Comparison of ENCODE assay signal across 13 mouse cellular contexts in the genomic region with DNA sequence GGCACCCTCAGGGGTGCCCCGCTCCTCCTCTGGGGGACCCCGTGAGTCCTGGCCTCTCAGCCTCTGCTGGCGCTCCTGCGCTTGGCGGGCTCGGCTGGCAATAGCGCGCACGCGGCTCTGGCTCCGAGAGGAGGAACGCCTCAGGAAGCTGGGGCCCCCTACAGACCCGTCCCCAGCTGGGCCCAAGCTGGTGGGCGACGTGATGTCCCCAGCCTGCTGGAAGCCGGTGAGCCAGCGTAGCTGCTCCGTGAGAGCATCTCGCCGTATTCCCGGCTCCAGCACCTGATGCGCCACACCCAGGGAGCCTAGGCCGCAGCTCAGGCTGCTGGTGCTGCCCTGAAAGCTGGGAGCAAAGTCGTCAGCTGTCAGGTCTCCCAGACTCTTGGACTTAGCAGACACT. TPM values are rescaled to one million over a fixed set of nuclear protein-coding genes. Genes with fewer than 3 reads are reported as not detected.
A peak's percentile ranks its signal among the peaks of the same experiment; 100 is the strongest.
DNase-seq lines count a peak whose midpoint lies in the region; ATAC-seq and TF ChIP-seq lines count a peak whose summit lies in the region.
"Had no signal": no experiment of that assay in that cellular context is flagged by ENCODE, and none has a peak within 500 bp of the region (broad histone marks: within the 10 kb centered on the region; RNA-seq: fewer than 3 reads in every experiment).

No protein-coding gene starts in this region.

- H3K9me3 ChIP-seq in hindbrain, embryonic 10.5 days = no peaks in the 10 kb centered on the region
- H3K9me3 ChIP-seq in hindbrain, postnatal 0 days (ENCODE audit: low read length) = no peaks in the 10 kb centered on the region
- H3K9me3 ChIP-seq in G1E (replicated peaks) = no peaks in the 10 kb centered on the region
- no peaks in the 10 kb centered on the region for H3K9me3 ChIP-seq in forebrain, embryonic 12.5 days
- no peaks in the 10 kb centered on the region for H3K9me3 ChIP-seq in midbrain, embryonic 14.5 days (ENCODE audit: control insufficient read depth, low read length)
- H3K9me3 ChIP-seq: liver, embryonic 15.5 days had no signal

- 19% methylated on average over 24 of the region's 24 CpGs for WGBS in hindbrain, embryonic 10.5 days
- WGBS in hindbrain, postnatal 0 days = 23% methylated on average over 24 of the region's 24 CpGs
- 17% methylated on average over 24 of the region's 24 CpGs for WGBS in forebrain, embryonic 12.5 days
- 16% methylated on average over 24 of the region's 24 CpGs for WGBS in midbrain, embryonic 14.5 days

- peaks cover 36% of the 10 kb centered on the region for H3K36me3 ChIP-seq in hindbrain, embryonic 10.5 days
- peaks cover 24% of the 10 kb centered on the region for H3K36me3 ChIP-seq in hindbrain, postnatal 0 days (ENCODE audit: insufficient read depth, low read length)
- H3K36me3 ChIP-seq in G1E (replicated peaks) = peaks cover 52% of the 10 kb centered on the region
- H3K36me3 ChIP-seq in forebrain, embryonic 12.5 days (replicated peaks) = peaks cover 32% of the 10 kb centered on the region
- H3K36me3 ChIP-seq in midbrain, embryonic 14.5 days (ENCODE audit: control insufficient read depth, insufficient read depth, low read length) = peaks cover 30% of the 10 kb centered on the region

- peaks cover 56% of the 10 kb centered on the region for H3K4me1 ChIP-seq in hindbrain, embryonic 10.5 days (replicated peaks)
- no peaks in the 10 kb centered on the region for H3K4me1 ChIP-seq in hindbrain, postnatal 0 days (ENCODE audit: insufficient read depth, low read length)
- peaks cover 63% of the 10 kb centered on the region for H3K4me1 ChIP-seq in G1E (ENCODE audit: insufficient read depth, low read depth, low read length)
- peaks cover 24% of the 10 kb centered on the region for H3K4me1 ChIP-seq in forebrain, embryonic 12.5 days
- H3K4me1 ChIP-seq in midbrain, embryonic 14.5 days (ENCODE audit: control insufficient read depth, insufficient read depth, low read length) = peaks cover 8% of the 10 kb centered on the region

- TF ChIP-seq CTCF in hindbrain, postnatal 0 days (IDR thresholded peaks at IDR 0.05; ENCODE audit: low read depth) = no peak
- TF ChIP-seq CTCF in G1E (IDR thresholded peaks at IDR 0.05; ENCODE audit: low read depth, low read length) = no peak

- no peak for DNase-seq in hindbrain, embryonic 10.5 days (ENCODE audit: low spot score)
- no peak for DNase-seq in hindbrain, postnatal 0 days (ENCODE audit: low spot score)
- DNase-seq in G1E (ENCODE audit: low spot score) = no peak
- DNase-seq in midbrain, embryonic 14.5 days = peak; percentile 42
- DNase-seq in frontal cortex, postnatal 14 days (ENCODE audit: low spot score in 2 of 2) = no peak
- DNase-seq in ovary, postnatal 36 days (ENCODE audit: low spot score) = no peak
- DNase-seq: adrenal gland, postnatal 14 days; cerebellum, adult 2 months; kidney, adult 2 months; right cerebral cortex, postnatal 14 days had no signal

- no peak overlapping the region for H3K4me2 ChIP-seq in hindbrain, postnatal 0 days (ENCODE audit: low read depth, low read length)
- no peak overlapping the region for H3K4me2 ChIP-seq in forebrain, embryonic 12.5 days
- no peak overlapping the region for H3K4me2 ChIP-seq in midbrain, embryonic 14.5 days (ENCODE audit: low read length)
- H3K4me2 ChIP-seq: liver, embryonic 15.5 days had no signal

- peak overlapping the region; percentile 75 for H3K27ac ChIP-seq in hindbrain, embryonic 10.5 days
- no peak overlapping the region for H3K27ac ChIP-seq in hindbrain, postnatal 0 days
- H3K27ac ChIP-seq in forebrain, embryonic 12.5 days = no peak overlapping the region
- no peak overlapping the region for H3K27ac ChIP-seq in midbrain, embryonic 14.5 days (replicated peaks; ENCODE audit: low read depth, low read length)
- H3K27ac ChIP-seq: liver, embryonic 15.5 days had no signal

- peaks cover 44% of the 10 kb centered on the region for H3K27me3 ChIP-seq in hindbrain, embryonic 10.5 days (ENCODE audit: insufficient read depth, poor library complexity, severe bottlenecking)
- H3K27me3 ChIP-seq in hindbrain, postnatal 0 days (ENCODE audit: insufficient read depth, low read length) = no peaks in the 10 kb centered on the region
- H3K27me3 ChIP-seq in G1E (ENCODE audit: insufficient read depth, low read length) = peaks cover 22% of the 10 kb centered on the region
- peaks cover 24% of the 10 kb centered on the region for H3K27me3 ChIP-seq in forebrain, embryonic 12.5 days
- H3K27me3 ChIP-seq in midbrain, embryonic 14.5 days (ENCODE audit: control insufficient read depth, insufficient read depth, low read length) = peaks cover 10% of the 10 kb centered on the region

- no peak overlapping the region for H3K9ac ChIP-seq in hindbrain, postnatal 0 days (replicated peaks; ENCODE audit: low read length)
- H3K9ac ChIP-seq in forebrain, embryonic 12.5 days = 0 out of 2 replicates have a peak overlapping the region, but pooled peaks have one; percentile 13
- peak overlapping the region; percentile 23; the same call in 1 of the 2 replicates for H3K9ac ChIP-seq in midbrain, embryonic 14.5 days (replicated peaks; ENCODE audit: low read length)
- H3K9ac ChIP-seq: liver, embryonic 15.5 days had no signal

- peak overlapping the region; percentile 13; the same call in 1 of the 2 replicates for H3K4me3 ChIP-seq in hindbrain, embryonic 10.5 days
- no peak overlapping the region for H3K4me3 ChIP-seq in hindbrain, postnatal 0 days (ENCODE audit: low read length)
- H3K4me3 ChIP-seq in G1E (ENCODE audit: low read depth, low read length) = peak overlapping the region; percentile 2; the same call in 1 of the 2 replicates
- no peak overlapping the region for H3K4me3 ChIP-seq in forebrain, embryonic 12.5 days (replicated peaks)
- H3K4me3 ChIP-seq in midbrain, embryonic 14.5 days (replicated peaks; ENCODE audit: low read depth, low read length) = no peak overlapping the region
- H3K4me3 ChIP-seq: erythroblast, embryonic 14.5 days; liver, embryonic 15.5 days had no signal

- no peak for ATAC-seq in hindbrain, postnatal 0 days
- ATAC-seq in G1E (ENCODE audit: extremely low read depth, insufficient number of reproducible peaks, low FRiP score, poor library complexity, severe bottlenecking) = no peak
- no peak for ATAC-seq in forebrain, embryonic 12.5 days (ENCODE audit: low FRiP score)
- ATAC-seq in midbrain, embryonic 14.5 days (ENCODE audit: low FRiP score, low TSS enrichment) = no peak

RNA-seq across cellular contexts. Expression of a gene that starts 19.8 kb away (rescaled TPM):
- 39.9 and 46.5 TPM in 2 replicates for polyA plus RNA-seq in hindbrain, embryonic 10.5 days (2016; fragmentation: Nextera tagmentation; extraction: Ambion mirVana)
- total RNA-seq in hindbrain, postnatal 0 days (2014; rRNA removed) = 34.5 and 40.9 TPM in 2 replicates
- 25.2 and 28.1 TPM in 2 replicates for polyA plus RNA-seq in hindbrain, postnatal 0 days (2015; fragmentation: Nextera tagmentation; extraction: Ambion mirVana)
- total RNA-seq in G1E (2014; fragmentation: Nextera tagmentation) (33.4 and 39.3 TPM in 2 replicates), G1E (2017) (41.6 and 45.2 TPM in 2 replicates)
- 30.0 and 34.2 TPM in 2 replicates for polyA plus RNA-seq in G1E (2012)
- polyA plus RNA-seq in forebrain, embryonic 12.5 days (2016; fragmentation: Nextera tagmentation; extraction: Ambion mirVana) = 46.7 and 51.8 TPM in 2 replicates
- polyA plus RNA-seq in midbrain, embryonic 14.5 days (2014; fragmentation: Nextera tagmentation; extraction: Ambion mirVana) = 30.6 and 38.8 TPM in 2 replicates

RNA-seq across cellular contexts. Expression of a gene that starts 23.0 kb away (rescaled TPM):
- polyA plus RNA-seq in hindbrain, embryonic 10.5 days (2016; fragmentation: Nextera tagmentation; extraction: Ambion mirVana) = 534 and 601 TPM in 2 replicates
- 149 and 177 TPM in 2 replicates for total RNA-seq in hindbrain, postnatal 0 days (2014; rRNA removed)
- polyA plus RNA-seq in hindbrain, postnatal 0 days (2015; fragmentation: Nextera tagmentation; extraction: Ambion mirVana) = 106 and 122 TPM in 2 replicates
- total RNA-seq in G1E (2014; fragmentation: Nextera tagmentation) (not detected in 2 replicates), G1E (2017) (not detected in 2 replicates)
- not detected in 2 replicates for polyA plus RNA-seq in G1E (2012)
- 456 and 462 TPM in 2 replicates for polyA plus RNA-seq in forebrain, embryonic 12.5 days (2016; fragmentation: Nextera tagmentation; extraction: Ambion mirVana)
- 111 and 123 TPM in 2 replicates for polyA plus RNA-seq in midbrain, embryonic 14.5 days (2014; fragmentation: Nextera tagmentation; extraction: Ambion mirVana)
- total RNA-seq: adrenal gland, postnatal 14 days had no signal
- polyA plus RNA-seq: erythroblast, embryonic 14.5 days; kidney, adult 2 months had no signal

RNA-seq across cellular contexts. Expression of a gene that starts 55.4 kb away (rescaled TPM):
- polyA plus RNA-seq in hindbrain, embryonic 10.5 days (2016; fragmentation: Nextera tagmentation; extraction: Ambion mirVana) = 0.43 and 0.87 TPM in 2 replicates
- 0.52 TPM in 1 of 2 replicates, not detected in the other for total RNA-seq in hindbrain, postnatal 0 days (2014; rRNA removed)
- 0.16 and 0.29 TPM in 2 replicates for polyA plus RNA-seq in hindbrain, postnatal 0 days (2015; fragmentation: Nextera tagmentation; extraction: Ambion mirVana)
- total RNA-seq in G1E (2014; fragmentation: Nextera tagmentation) = 45.1 and 131 TPM in 2 replicates
- total RNA-seq in G1E (2017) = 23.9 and 27.7 TPM in 2 replicates
- polyA plus RNA-seq in G1E (2012) = 3.5 and 7.2 TPM in 2 replicates
- 0.21 and 1.2 TPM in 2 replicates for polyA plus RNA-seq in forebrain, embryonic 12.5 days (2016; fragmentation: Nextera tagmentation; extraction: Ambion mirVana)
- polyA plus RNA-seq in midbrain, embryonic 14.5 days (2014; fragmentation: Nextera tagmentation; extraction: Ambion mirVana) = not detected in 2 replicates

Comparison
In these comparisons a context has a peak if more than half of its experiments do, and no peak if none do; other contexts are left out.
1. H3K4me3 ChIP-seq: peak in hindbrain, embryonic 10.5 days (single experiment) and G1E (single experiment); none in hindbrain, postnatal 0 days (single experiment), forebrain, embryonic 12.5 days (single experiment) and midbrain, embryonic 14.5 days (single experiment).
2. RNA of a gene that starts 23.0 kb away (polyA plus RNA-seq): 534 to 601 TPM in hindbrain, embryonic 10.5 days, 456 to 462 TPM in forebrain, embryonic 12.5 days, 111 to 123 TPM in midbrain, embryonic 14.5 days and 106 to 122 TPM in hindbrain, postnatal 0 days; not detected in G1E; every median in the first group is over 100 times any median in the second.